Mouse (Mus musculus) thymus, postnatal 14 days (tissue): ENCODE measurements at regions not wholly inside any gene's neighbourhood (a gene's known extent, or its start where the extent isn't known, plus 50 kb on each side); places are given as distances from the start of the nearest gene placed in this dataset.

Experiments
- DNase-seq: peaks from one replicate; pipeline ENCODE4 v3.0.0; 2021

GRCm38 (mm10) chr13:39350668-39351067 lies 390.0 kb upstream of the Slc35b3 start:
- DNase-seq = no peak

- no peak for DNase-seq
These were observed 387.1 kb upstream of the Slc35b3 start for GRCm38 (mm10) chr13:39347761-39348160.

- DNase-seq = no peak
These were observed 374.2 kb upstream of the Slc35b3 start for GRCm38 (mm10) chr13:39334874-39335273.

- DNase-seq = no peak
These were observed 369.1 kb upstream of the Slc35b3 start for GRCm38 (mm10) chr13:39329794-39330193.

DNA sequence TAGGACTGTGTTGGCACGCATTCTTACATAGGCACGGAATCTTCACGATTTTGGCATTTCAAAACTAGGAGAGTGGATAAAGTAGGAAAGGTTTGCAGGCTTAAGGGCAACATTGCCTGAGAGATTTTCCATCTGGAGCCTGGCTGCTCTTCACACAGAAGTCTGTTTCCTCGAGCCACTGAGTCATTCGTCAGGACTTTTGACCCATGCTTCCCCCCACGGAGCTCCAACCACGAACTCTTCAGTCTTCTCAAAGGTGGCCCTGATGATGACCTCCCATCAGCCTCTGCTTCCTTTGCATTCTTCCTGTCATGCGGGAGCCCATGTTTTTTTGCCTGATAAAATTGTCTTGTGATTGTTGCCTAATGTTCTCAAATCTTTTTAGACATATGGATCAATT lies 365.5 kb upstream of the Slc35b3 start:
- DNase-seq = no peak

GRCm38 (mm10) chr13:39321111-39321510 lies 360.4 kb upstream of the Slc35b3 start:
- DNase-seq = no peak

- DNase-seq = no peak
These were observed 349.1 kb upstream of the Slc35b3 start for GRCm38 (mm10) chr13:39309758-39310157.

DNA sequence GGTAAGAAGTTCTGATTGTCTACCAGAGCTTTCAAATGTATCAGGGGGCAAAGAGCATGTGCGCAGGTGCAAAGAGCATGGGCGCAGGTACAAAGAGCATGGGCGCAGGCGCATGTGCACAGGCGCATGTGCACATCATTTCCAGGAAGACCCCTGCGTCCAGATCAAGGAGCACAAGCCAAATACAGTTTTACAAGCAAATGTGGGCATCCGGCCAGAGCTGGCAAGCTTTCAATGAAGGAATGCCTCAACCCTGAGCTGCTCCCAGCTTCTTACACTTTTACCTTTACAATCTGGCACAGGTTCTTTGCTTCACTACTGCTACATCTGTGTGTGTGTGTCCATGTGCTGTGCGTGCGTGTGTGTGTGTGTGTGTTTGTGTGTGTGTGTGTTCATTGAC lies 347.2 kb upstream of the Slc35b3 start:
- DNase-seq = no peak

DNA sequence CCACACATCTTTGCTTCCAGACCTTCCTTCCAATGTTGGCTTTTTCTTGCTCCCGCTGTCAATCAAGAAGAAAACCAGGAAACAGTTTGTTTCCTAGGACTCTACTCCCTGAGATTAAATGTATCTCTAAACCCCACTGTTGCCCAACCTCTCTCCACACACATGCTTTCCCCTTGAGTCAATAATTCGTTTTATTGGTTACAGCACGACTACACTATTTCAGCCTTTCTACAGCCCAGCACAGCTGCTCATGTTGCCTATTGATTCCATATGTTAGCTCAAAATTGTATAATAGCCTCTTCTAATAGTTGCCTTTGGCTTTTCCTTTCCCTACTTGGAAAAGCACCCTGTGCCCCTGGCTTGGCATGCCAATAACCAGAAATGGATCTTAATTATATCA lies 346.2 kb upstream of the Slc35b3 start:
- DNase-seq = no peak

- no peak for DNase-seq
These were observed 336.5 kb upstream of the Slc35b3 start for GRCm38 (mm10) chr13:39297129-39297528.

DNA sequence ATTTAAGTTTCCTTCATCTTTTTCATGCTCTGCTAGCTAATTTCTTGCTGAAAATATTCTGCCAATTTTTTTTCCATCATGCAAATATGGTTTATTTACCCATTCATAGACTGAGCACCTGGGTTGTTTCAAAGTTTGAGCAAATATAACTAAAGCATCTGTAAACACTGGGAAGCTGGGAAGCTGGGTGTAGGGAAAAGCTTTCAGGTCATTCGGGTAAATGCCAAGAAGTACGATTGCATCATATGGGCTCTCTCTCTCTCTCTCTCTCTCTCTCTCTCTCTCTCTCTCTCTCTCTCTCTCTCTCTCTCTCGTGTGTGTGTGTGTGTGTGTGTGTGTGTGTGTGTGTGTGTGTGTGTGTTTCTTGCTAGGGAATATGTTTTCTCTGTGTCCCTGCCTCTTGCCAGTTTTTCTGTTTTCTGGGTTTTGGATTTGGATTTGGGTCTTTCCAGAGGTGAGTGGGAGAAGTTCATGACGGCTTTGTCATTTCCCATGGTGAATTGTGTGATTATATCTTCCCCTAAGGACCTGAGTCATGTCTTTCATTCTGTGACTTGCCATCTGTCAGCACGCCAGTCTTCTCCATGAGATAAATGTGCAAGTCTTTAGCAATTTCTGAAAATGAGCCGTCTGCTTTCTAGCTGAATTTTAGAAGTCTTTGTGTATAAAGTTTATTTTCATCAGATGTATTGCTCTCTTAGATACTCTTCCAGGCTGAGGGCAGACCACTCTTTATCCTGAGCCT lies 329.7 kb upstream of the Slc35b3 start:
- DNase-seq = no peak

GRCm38 (mm10) chr13:39282272-39282671 lies 321.6 kb upstream of the Slc35b3 start:
- DNase-seq = no peak

- no peak for DNase-seq
These were observed 317.4 kb upstream of the Slc35b3 start for GRCm38 (mm10) chr13:39278101-39278500.

DNA sequence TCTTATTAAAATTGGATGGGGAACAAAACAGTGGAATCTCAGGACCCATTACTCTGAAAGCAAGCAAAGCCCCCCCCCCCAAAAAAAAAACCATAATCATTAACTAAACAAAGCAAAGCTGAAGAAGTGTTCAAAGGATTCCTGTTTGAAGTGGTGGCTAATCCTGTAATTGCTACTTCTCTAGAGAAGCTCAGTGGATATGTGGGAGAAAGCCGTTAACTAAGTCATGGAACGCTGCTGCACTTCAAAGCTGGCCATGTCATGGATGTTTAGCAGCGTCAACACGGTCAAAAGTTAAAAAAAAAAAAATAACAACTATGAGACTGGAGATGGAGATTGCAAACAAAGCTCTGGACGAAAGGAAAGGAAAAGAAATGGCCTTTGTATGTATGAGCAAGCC lies 305.3 kb upstream of the Slc35b3 start:
- DNase-seq = no peak

- no peak for DNase-seq
These were observed 296.0 kb upstream of the Slc35b3 start for GRCm38 (mm10) chr13:39256708-39257107.

DNA sequence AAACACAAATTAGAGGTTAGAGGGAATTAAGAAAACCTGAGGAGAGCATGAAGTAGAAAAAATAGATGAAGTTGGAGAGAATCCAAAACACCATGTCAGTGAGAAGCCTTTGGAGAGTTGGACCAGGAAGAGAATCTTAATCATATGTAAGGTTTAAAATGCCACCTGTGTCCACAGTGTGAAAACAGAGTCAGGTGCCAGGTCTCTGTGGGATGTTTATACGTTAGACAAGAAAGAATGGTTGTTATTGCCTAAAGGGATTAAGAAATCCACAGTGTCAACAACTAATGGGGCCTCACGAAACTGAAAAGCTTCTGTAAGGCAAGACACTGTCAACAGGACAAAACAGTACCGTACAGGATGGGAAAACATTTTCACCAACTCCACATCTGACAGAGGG lies 294.7 kb upstream of the Slc35b3 start:
- DNase-seq = no peak

DNA sequence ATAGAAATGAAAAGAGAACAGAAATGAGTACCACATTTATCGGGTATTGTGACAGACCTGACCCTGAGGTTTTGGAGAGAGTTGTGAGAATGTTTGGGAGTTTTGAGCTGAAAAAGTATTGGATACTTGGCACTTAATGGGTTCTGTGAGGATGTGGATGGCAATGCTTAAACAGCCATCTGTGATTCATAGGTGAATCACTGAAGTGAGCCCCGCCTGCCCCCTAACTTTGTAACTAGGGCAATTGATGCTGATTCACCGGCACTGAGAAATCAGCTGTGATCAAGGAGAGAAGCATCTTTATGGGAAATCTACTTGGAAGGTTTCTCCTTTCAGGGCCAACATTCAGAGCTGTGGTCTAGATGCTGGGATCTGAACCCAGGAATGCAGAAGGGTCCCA lies 291.9 kb upstream of the Slc35b3 start:
- no peak for DNase-seq

DNA sequence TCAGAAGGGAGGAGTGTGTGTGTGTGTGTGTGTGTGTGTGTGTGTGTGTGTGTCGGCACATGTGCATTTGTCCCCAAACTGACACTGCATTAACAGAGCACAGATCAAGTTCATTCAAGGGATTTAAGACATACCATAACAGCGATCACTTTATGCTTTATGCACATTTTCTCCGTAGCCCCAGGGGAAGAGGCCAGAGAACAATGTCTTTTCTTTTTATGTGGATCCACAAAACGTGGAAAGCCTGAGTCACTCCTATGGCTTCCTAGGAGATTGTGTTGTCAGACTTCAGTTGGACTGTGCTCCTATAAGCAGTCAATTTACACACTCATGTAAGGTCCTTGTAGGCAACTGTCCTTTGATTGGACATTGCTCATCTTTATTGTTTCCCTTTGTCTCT lies 289.4 kb upstream of the Slc35b3 start:
- no peak for DNase-seq

DNA sequence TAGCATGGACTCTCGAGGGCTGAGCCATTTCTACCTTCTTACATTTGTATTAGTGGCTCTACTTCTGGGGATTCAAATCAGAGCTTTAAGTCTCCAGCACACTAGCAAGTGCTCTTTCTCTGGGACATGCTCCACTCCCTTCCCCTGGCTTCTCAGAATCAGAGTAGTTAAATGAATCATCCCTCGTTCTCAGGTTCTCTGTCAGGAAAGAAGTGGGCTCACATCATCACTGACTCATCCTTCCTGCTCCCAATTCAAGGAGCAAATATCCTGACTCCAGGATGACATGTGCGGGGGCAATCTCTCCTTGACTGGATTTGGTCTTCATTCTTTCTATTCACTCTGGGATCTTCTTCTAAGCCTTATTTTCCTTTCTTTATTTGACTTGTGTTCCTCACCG lies 266.2 kb upstream of the Slc35b3 start:
- DNase-seq = no peak

DNA sequence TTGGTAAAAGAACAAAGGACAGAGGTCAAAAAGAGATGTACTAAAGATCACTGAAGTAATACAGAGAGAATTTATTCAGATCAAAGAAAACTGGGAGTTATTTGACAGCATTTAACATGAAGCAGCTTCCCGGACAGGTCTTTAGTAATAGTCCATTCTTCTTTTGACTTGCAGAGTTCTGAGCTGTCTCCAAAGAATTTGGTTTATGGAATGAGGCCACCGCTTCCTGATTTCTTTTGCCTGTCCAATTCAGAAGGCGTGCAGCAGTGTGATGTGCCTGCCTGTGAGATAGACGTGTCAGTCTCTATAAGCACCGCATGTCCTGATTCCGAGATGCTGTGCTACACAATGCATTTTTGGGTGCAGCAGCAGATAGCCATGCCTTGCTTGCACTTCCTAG lies 265.0 kb upstream of the Slc35b3 start:
- DNase-seq = no peak

GRCm38 (mm10) chr13:39211076-39211475 lies 250.4 kb upstream of the Slc35b3 start:
- DNase-seq = no peak

- DNase-seq = no peak
These were observed 223.1 kb upstream of the Slc35b3 start for GRCm38 (mm10) chr13:39183715-39184179.

DNA sequence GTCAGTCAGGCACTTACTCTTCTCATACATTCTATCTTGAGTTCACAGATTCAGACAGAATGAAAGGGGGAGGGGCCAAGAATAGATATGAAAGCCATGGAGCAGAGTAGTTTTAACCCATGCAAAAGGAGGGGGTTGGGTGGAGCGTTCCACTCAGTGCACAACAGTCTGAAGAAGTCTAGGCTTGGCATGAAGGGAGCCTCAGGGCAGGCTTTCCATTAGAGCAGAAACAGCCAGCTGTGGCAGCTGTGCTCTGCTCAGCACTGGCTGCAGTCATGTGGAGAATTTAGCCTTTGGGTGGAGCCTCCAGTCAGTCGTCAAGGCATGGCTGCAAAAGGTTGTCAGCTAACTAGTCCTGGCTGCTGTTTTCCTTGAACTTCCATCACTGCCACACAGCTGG lies 201.3 kb upstream of the Slc35b3 start:
- no peak for DNase-seq

DNA sequence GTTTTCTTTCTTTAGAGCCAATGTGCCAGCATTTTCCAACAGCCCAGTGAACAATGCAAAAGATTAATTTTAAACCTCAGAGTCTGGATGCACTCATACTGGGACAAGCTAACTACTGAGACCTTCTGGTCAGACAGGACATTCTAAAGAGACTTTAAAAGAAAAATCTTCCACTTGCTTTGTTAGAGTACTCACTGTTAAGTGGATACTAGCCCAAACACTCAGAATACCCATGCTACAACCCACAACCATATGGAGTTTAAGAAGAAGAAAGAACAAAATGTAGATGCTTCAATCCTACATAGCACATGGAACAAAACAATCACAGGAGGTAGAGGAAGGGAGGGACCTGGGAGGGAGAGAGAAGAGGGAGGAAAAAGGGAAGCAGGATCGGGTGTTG lies 167.3 kb upstream of the Slc35b3 start:
- no peak for DNase-seq

- DNase-seq = no peak
These were observed 131.4 kb upstream of the Slc35b3 start for GRCm38 (mm10) chr13:39092058-39092457.
